Mouse (Mus musculus) brain, embryonic 18.5 days (tissue): ENCODE measurements around the gene Heatr6.

ENCODE experiments used
- DNase-seq: peaks from one replicate; pipeline ENCODE4 v3.0.0-alpha.2; 2012; ENCODE audit warnings: low read depth, low spot score

Heatr6 gene

GRCm38 (mm10) chr11:83799871-83800430 is 46.5 kb downstream of the Heatr6 start:
- DNase-seq = no peak

GRCm38 (mm10) chr11:83802166-83802565 is 48.7 kb downstream of the Heatr6 start:
- no peak for DNase-seq

GRCm38 (mm10) chr11:83802581-83802980 is 49.1 kb downstream of the Heatr6 start:
- DNase-seq = no peak

- no peak for DNase-seq
Measured at GRCm38 (mm10) chr11:83810441-83810840, 56.9 kb downstream of the Heatr6 start.

GRCm38 (mm10) chr11:83815191-83815590 is 61.7 kb downstream of the Heatr6 start:
- DNase-seq = no peak

GRCm38 (mm10) chr11:83815628-83816027 is 62.1 kb downstream of the Heatr6 start:
- DNase-seq = no peak

GRCm38 (mm10) chr11:83817048-83817447 is 63.6 kb downstream of the Heatr6 start:
- no peak for DNase-seq

GRCm38 (mm10) chr11:83817994-83818393 is 64.5 kb downstream of the Heatr6 start:
- no peak for DNase-seq

- no peak for DNase-seq
Measured at GRCm38 (mm10) chr11:83818591-83819127, 65.2 kb downstream of the Heatr6 start.

GRCm38 (mm10) chr11:83819806-83820483 is 66.4 kb downstream of the Heatr6 start:
- no peak for DNase-seq

- no peak for DNase-seq
Measured at GRCm38 (mm10) chr11:83826142-83826541, 72.6 kb downstream of the Heatr6 start.

GRCm38 (mm10) chr11:83828553-83829142 is 75.2 kb downstream of the Heatr6 start:
- no peak for DNase-seq

GRCm38 (mm10) chr11:83832389-83832788 is 78.9 kb downstream of the Heatr6 start:
- no peak for DNase-seq
